Mouse (Mus musculus) G1E-ER4 (cell line): ENCODE data around the gene Syt17. TPM values are rescaled to one million over a fixed set of nuclear protein-coding genes. Genes with fewer than 3 reads are reported as not detected.

Experiments
- GATA1 ChIP-seq: IDR thresholded peaks from one replicate; pipeline ENCODE4 v1.8.0; 2012; ENCODE audit warnings: low read length, inconsistent platforms
- polyA plus RNA-seq: library from polyadenylated mRNA; stranded (reverse); fragments of >175 nt; gene quantifications from 2 replicates; pipeline ENCODE4 v1.2.3, GENCODE M21; 2012

The Syt17 gene
- polyA plus RNA-seq, 1 experiment = not detected

DNA sequence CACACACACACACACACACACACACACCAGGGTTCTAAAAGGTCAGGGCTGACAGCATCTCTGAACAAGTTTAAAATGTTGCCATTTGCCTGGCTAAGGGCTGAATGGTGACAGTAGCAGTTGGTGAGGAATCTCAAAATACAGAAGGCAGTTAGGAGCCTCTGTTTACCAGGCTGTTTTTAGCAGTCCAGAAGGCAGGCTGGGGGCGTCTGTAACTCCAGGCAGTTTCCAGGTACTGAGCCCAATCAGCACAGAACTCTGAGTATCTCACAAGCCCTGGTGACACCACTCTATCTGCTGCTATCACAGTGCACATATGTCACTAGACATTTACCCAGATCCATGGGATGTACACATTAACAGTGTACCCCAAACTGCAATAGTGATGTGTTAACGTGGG, 19.1 kb downstream of the Syt17 start:
- TF ChIP-seq GATA1 = no peak

DNA sequence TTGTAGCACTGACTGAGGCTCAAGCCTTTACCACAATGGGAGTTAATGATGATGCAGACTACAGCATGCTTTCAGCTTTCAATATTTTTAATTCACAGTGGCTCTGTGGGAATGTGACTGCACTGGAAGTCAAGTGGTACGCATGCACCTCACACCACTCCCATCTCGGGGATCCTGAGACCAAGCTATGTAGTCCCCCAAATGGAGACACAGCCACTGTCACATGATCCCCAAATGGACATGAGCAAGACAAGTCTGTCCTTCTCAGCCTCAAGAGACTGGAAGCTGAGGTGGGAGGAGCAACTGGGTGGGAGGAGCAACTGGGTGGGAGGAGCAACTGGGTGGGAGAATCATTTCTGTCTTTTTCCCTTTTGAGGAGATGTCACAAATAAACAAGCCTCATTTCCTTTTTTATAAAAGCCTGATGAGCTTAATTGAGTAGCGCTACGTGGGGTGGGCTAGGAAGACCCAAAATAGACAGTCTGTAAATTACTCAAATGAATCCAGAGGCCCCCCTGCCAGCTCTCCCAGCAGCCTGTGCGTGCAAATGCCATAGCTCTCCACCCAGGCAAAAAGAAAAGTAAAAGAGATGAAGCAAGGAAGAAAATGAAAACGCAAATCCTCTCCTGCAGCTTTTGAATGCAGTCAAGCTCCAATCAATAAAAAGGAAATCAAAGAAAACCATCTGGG, 28.4 kb downstream of the Syt17 start:
- TF ChIP-seq GATA1 = no peak

DNA sequence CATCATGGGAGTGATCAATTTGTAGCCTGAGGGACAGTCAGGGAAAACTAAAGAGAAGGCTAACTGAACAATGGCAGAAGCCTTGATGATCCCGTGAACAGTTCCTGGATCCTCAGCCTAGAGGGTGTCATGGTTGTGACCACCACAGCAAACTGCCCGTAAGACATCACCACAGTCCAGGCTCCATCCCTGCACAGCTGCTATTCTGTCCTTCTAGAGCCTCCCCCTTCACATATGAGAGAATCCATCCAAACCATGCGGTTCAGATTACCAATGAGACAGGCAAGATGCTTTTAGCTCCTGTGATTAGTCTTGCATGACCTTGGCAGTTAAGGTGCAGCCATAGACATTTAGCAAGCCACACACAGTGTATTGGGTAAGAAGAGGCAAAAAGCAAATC, 33.8 kb downstream of the Syt17 start:
- TF ChIP-seq GATA1 = no peak

DNA sequence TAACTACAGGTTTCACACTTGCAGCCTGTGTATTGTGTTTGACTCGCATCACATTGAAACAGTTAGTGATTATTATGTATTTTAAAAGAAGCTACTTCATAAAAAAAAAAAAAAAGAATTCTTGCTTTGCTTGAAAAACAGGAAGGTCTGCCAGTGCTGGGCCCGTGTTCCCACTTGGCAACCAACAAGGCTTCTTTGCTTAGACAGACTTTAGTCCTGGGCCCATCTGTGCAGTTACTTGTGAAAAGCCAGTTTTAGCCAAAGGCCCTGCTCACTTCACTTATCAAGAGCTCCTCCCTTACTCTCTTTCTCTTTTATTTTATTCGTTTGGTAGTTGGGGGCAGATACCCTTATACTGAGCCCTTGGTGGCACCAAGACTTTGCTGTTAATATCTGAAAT, 36.1 kb downstream of the Syt17 start:
- no peak for TF ChIP-seq GATA1

DNA sequence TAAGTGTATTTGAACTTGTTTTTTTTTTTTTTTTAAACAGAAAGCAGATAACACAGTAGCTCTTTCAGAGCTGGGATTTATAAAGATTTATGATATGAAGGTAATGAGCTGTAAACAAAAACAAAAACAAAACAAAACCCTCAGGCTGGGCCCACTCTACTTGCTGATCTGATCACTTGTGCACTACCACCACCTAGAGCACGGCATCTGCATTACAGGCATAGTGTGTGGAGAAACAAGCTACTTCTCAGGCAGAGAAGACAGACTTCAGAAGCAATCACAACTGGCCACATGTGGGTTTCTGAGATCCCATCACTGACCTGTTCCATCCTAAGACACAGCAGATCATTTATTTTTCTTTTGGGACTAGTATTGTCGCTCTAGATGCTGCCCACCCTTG, 38.6 kb downstream of the Syt17 start:
- TF ChIP-seq GATA1 = no peak

DNA sequence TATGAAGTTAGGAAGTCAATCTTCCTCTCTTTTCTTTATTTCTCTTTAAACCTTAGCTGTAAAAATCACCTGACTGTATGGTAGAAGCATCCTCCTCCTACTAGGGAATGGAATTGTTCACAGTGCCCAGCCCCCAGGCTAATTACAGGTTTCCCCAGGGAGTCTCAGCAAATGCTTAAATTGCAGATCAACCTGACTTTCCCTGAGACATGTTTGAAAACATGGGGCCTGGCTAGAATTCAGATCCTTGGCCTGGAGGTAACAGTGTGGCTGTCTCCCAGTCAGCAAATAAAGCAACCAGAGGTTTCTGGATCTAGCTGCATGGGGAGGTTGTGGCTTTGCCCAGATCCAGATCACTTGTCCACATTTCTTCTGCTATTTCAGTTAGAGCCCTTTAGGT, 42.8 kb downstream of the Syt17 start:
- no peak for TF ChIP-seq GATA1

DNA sequence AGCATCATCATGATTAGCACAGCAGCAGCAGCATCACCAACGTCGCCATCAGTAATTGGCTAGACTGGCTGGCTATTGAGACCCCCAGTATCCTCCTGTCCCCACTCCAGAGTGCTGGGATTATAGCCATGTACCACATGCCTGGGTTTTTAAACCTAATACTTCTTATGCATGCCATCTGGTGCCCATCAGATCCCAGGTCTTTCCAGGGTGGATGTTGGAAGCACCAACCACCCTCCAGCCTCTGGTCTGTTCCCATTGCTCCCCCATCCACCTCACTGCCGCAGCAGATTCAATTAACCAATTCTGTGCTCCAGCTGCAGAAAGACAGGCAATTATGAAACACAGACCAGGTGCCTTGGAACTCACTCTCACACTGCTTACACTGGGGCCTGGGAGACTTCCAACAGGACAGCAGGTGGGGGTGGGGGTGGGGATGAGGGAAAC, 45.4 kb downstream of the Syt17 start:
- TF ChIP-seq GATA1 = no peak

DNA sequence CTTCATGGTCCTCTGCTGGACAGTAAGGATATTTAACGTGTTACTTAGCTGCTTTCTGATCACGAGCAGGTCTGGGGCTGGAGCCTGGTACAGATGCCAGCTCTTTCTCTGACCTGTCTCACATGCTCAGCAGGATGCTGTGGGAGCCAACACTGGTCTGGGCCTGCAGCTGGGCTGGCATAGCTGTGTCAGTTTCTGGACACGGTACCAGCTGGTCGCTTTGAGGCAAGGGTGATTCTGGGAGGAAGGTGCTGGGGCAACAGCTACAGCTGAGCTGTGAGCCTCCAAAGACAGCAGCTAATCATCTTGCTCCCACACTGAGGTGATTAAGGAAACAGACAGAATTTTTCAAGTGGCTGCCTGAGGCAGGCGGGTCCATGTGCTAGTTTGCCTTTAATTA, 46.1 kb downstream of the Syt17 start:
- no peak for TF ChIP-seq GATA1

DNA sequence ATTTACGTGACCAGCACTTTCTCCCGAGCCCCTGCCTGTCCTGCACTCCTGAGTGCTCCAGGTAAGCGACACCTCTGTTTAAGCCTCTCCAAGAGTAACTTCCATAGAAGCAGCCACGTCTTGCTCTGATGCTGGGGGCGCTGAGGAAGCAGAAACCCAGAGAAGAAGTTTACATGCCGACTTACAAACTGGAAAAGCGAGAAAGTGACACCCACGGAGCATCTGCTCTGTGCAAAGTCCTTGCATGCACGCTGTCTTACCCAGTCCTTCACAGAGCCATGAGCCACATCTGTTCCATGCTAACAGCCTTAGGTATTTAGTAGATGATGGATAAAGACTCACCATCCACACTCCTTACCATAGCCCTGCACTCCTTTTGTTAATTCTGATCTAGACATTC, 48.3 kb downstream of the Syt17 start:
- TF ChIP-seq GATA1 = no peak

DNA sequence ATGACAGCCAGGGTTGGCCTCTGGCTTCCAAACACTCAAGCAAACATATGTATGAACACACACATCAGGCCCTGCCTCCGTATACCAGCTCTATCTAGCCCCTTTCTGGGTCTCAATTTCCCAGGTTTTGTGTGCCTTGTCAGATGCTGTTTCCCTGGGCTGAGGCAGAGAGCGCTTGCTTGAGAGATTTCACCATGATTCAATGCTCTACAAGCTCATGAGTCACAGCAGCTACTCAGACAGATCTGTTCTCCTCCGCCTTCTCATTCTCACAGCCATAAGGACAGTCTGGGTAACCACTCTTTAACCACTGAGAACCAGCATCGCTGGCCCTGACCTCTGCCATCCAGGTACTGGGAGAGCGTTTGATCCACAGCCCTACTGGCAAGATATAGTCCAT, 57.3 kb downstream of the Syt17 start:
- no peak for TF ChIP-seq GATA1

DNA sequence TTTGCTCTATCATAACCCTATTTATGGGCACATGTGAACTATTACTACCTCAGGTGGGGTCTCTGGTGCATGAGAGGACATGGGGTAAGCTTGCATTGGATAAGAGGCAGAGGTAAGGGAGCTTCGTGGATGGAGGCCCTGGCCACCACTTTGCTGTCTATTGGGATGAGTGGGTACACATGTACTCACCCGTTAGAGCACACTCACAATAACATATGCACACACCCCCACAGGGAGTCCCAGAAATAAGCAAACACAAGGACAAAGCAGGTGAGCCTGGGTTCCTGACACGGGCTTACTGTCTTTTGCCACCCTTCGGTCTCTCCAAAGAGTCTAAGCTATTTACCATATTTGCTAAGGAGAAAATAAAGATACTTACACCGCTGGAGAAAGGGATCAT, 67.0 kb downstream of the Syt17 start:
- no peak for TF ChIP-seq GATA1

DNA sequence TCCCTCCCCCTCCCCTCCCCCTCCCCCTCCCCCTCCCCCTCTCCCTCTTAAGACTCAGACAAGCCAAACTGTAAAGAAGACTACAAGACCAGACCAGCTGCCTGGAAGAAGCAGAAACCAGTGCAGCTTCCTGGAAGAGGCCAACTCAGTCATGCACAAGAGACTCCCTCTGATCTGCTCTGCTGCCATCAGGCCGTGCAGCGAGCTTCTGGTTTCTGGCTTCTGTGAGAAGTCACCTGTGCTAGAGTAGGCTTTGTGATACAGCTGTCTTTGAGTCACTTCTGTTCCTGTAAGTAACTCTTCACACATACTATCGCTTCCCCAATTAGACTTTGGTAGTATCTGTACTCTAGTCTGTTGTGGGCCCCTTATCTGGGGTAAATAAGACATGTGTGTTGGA, 68.0 kb downstream of the Syt17 start:
- TF ChIP-seq GATA1 = no peak

DNA sequence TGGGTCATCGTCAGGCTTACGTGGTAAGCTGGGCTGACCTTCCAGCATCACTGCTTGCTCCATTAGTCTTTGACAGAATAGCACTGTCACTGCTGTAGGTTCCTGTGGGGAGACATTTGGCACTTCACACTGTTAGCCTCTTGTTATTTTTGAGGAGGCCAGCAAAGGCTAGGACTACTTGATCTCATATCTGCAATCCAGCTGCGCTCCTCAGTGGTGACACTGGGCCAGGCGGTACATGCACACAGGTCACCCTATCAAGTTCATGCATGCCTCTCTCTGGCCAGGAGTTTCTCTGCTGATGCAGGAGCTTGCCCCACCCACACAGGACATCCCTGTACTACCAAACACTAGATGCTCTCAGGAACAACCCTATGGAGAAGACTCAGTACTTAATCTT, 71.4 kb downstream of the Syt17 start:
- no peak for TF ChIP-seq GATA1

DNA sequence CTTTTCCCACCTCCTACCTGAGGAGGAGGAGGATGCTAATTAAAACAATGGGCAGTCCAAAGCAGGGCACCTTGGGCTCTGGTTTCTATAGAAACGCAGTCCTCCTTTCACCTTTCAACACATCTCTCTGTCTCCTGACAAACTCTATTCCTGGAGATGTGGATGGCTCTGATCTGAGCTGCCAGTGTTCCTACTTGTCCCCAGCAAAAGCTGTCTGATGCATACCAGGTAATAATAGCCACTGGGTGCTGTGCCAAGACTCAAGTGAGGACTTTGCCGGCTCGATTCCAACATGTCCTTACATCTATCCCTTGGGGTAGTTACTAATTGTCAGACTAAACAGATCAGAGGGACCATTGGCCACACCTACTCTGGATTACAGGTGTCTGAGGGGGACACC, 72.7 kb downstream of the Syt17 start:
- no peak for TF ChIP-seq GATA1

DNA sequence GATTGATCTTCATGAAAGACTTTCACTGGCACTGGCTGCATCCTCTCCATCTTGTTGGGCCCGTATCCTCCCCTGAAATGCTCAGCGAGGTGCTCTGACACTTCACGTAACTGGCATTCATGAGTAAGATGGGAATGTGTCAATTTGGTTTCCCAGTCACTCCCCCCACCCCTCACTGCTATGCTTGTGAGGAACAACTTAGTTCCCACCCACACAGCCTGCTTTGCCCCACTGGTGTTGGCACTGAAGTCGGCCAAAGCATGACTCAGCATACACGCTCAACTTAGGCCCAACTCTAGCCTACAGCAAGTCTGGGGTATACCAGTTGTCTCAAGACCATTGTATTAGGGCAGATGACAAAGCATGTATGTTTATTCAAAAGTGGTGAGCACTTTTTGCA, 76.7 kb downstream of the Syt17 start:
- no peak for TF ChIP-seq GATA1

DNA sequence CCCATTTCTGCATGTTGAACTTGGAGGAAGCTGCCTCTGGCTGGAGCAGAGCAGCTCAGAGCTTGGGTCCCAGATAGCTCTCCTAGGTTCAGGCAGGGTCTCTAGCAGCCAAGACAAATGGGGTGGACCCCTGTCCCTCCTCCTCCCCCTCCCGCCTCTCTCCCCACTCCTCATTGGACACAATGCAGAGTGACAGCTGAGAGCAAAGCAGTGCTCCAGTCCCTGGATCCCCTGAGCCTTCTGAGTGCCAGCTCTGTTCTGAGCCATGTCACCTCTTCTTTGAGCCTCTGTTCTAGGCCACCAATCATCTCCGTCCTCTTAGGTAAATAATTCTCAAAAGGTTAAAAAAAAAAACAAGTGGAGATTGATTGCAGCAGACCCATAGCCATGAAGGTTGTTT, 78.3 kb downstream of the Syt17 start:
- TF ChIP-seq GATA1 = no peak

DNA sequence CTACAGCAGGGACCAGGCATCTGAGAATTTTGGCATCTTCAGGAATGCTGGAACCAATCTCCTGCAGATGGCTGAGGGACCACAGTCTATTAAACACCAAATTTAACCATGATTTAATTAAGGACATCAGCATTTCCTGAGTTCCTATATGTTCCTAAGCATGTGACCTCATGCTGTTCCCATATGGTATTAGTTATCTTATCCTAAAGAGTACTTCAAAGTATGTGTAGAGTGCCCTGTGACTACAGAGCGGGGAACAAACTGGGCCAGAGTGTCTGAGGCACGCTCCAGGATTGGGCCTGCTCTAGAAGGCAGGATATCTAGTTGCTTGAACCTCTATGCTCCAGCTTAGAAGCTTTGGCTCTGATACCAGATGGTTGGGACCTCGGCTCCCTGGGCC, 82.1 kb downstream of the Syt17 start:
- TF ChIP-seq GATA1 = no peak

DNA sequence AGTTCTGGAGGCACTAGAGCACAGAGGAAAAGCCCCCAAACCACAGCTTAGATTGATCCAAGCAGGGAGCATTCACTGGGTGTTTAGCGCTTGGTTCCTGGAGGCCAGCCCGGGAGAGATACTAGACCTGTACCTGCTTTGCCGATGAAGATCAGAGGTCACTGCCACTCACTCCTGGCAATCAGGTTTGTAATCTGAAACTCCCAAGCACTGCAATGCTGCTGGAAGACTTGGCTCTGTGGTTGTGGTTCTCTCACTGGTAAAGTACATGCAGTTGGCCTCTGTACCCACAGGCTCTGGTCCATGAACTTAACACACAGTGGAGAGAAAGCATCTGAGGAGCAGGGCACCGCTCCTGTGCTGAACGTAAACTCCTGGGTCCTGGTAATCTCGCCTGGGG, 82.8 kb downstream of the Syt17 start:
- no peak for TF ChIP-seq GATA1
